Mouse (Mus musculus) heart, postnatal 4 days (tissue): ENCODE data around the gene Eml1. TPM values are rescaled to one million over a fixed set of nuclear protein-coding genes. Genes with fewer than 3 reads are reported as not detected.

ENCODE experiments used
- DNase-seq: peaks from one replicate; pipeline ENCODE4 v3.0.0; 2021
- total RNA-seq, 2 experiments: library from RNA; stranded (reverse); gene quantifications; 2 replicates each; pipeline ENCODE4 v1.2.3; 2021

Eml1 gene
- total RNA-seq, 2 experiments from 2014 or later: 78.1 to 80.5 TPM

DNA sequence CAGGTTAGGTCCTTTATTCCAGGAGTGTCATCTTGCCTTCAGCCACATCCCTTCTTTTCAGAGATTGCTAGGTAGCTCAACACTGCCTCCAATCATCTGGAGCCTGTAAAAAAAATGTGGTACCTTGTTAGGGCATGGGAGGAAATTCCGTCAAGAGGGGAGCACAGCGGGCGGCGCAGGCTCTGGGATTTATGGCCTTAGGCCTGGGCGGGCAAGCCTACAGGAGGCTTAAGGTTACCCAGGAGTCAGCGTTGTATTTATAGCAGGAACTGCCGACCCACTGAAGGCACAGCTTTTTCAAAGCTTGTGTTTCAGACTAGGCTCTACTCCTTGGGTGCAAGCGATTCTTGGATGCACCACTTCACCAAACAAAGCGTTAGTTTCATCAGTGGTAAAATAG is 2.9 kb downstream of the Eml1 start:
- DNase-seq: no peak

DNA sequence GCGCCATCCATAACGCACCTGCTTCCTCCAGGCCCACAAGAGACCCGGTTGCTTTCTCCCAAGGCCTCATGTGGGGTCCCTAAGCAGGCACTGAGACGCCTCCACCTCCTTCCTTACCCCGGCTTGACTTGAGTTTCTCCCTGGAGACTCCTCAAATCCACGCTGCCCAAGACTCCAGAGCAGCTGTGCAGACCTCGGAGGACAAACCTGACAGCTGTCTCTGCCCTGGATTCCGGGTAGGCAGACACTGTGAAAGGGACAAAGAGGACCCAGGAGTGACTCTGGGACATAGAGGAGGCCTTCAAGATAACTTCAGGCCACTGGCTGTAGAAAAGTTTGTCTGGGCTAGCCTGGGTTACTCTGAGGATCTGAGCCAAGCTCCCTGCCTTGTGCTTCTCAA is 3.9 kb downstream of the Eml1 start:
- DNase-seq: no peak

- DNase-seq: no peak
These were observed 7.8 kb downstream of the Eml1 start for GRCm38 (mm10) chr12:108378379-108379133.

DNA sequence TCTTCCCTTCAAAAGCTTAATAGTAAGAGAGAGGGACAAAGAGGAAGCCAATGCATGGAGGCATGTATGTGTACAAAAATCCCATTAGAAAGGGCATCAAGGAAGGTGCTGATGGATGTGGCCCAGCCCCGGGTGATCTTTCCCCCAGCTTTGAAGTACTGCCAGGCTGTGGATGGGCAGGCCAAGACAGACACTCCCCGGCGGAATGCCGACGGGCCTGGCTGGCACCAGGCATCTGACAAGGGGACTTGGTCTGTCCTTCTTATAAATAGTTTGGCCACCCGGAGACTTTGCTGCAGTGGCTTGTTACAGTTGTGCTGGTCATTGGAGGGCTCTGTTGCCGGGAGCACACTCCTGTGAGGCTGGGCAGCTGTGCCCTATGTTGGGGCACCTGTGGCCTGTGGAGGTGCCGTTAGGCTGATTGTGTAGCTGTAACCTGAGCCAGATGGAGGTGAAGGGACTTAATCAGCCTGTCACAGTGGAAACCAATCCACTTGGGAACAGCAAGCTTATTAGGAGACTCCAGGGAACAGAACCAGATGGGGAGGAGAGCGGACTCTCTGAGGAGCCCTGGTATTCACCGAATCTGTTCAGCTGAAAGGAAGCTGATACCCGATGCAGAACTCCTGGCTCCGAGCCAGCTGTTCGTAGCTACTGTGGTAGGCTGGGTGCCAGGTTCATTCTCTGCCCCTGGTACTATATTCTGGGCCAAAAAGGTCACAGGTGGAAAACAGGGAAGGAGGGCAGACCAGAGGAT is 15.9 kb downstream of the Eml1 start:
- DNase-seq: peak; percentile 78

GRCm38 (mm10) chr12:108389718-108390117 is 19.0 kb downstream of the Eml1 start:
- no peak for DNase-seq

GRCm38 (mm10) chr12:108392254-108393044 is 21.7 kb downstream of the Eml1 start:
- DNase-seq: peak; percentile 49

GRCm38 (mm10) chr12:108393082-108393481 is 22.3 kb downstream of the Eml1 start:
- no peak for DNase-seq

DNA sequence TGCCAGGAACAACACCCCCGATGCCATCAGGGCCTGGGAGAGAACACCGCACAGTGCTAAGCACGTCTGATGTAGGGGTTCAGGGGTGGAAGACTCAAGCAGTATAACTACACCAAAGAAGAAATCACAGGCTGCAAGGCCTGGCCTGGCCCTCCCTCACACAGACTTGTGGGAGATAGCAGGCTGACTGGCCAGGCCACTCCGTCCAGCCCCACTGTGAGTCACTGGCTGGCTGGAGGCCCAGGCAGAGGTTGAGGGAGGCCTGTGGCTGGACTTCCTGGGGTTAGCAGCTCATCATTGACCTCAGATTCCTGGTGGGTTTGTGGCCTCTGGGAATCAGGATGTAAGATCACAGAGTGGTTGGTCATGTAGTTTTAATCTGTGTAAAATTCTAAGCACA is 22.9 kb downstream of the Eml1 start:
- peak; percentile 95 for DNase-seq

DNA sequence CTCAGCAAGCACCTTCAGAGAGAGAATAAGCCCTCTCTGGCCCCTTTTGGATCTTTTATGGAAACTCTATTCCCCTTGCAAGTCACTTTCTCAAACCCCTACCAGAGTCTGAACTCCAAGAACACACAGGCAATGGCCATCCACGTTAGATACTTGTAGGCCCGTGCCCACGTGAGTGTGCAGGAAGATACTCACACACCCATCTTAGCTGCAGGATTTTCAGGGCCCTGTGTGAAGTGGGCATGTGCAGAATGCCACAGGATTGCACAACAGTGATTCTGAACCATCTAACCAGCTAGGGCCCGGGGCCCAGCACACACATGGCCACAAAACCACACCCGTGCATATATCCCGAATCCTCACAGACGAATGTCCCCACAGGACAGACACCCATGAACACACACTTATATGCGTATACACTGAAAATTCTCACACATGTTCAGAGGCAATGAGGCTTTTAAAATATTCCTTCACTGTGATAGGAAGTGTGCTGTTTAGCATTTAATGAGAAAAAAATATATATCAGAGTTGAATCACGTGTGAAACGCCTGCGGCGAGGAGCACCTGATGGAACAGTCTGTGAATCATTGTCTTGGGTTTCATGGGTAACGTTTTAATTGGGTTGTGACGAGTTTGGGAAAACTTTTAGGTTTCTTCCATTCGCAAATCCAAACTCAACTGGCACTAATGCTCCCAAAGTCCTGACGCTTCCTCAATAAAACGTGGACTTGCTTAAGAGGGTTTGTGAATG is 24.0 kb downstream of the Eml1 start:
- DNase-seq: no peak

GRCm38 (mm10) chr12:108395285-108395660 is 24.5 kb downstream of the Eml1 start:
- DNase-seq: no peak

DNA sequence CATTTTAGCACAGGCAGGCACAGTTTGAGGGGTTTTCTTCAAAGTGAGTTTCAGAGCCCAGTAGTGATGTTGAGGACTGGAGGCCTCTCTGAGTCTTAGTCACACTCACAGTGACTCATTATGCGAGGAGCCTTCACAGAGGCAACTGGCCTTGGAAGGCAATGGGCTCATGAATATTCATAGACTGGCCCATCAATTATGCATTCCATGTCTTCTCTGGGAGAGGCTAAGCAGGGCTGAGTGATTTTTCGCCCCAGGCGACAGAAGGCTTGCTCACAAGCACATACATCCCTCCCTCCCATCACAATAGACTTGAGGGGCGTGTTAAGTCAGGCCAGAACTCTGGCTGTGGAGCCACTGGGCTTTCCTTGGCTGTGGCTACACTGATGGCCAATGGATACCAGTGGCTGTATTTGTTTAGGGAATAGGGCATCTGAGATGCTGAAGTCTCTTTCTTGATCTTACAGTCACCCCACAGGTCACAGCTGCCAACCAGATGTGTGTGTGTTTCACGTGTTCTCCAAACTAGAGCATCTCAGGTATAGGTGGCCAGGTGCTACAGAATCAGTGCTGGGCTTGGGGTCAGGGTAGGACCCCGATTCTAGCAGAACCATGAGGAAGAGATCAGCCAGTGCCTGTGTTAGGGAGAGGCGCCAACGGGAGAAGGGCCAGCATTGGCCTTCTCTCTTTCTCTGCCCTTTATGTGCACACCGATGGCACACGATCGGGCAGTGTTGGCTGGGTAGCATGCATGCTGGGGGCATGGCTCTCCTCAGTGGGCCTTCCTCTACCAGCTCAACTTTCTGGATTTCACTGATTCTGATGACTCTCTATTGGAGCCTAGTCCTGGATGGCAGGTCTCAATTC is 25.6 kb downstream of the Eml1 start:
- no peak for DNase-seq

DNA sequence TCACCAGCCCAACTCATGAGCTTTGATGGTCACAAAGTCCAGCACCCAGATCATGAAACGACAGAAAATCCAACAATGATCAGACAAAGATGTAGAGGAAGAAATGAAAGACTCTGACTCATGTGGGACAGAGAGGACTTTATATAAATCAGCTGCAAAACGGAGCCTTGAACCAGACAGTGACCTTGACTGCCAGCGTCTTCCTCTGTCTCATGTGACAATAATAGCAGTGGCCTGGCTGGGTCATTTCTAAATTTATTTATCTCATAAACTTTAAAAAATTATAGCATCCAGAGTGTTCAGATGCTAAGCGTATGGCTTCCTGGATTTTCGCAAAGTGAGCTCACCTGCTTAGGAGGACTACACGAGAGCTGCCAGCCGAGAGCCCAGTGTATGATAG is 27.9 kb downstream of the Eml1 start:
- no peak for DNase-seq

DNA sequence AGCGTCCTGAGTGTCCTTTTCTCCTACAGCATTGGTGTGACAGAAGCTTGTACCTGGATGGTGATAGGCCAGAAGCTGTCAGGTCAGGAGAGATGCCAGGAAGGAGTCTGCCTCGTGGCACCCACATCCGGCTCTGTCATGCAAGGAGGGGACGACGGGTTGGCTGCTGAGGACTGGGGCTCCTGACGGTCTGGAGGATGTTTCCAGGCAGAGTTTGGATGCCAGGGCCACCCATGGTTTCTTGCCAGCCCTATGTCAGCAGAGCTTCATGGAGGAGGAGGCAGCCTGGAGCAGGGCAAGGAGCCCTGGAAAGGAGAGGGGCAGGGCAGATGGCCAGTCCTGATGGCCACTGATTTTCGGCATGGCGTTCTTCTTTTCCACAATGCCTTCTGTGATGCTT is 28.4 kb downstream of the Eml1 start:
- no peak for DNase-seq

DNA sequence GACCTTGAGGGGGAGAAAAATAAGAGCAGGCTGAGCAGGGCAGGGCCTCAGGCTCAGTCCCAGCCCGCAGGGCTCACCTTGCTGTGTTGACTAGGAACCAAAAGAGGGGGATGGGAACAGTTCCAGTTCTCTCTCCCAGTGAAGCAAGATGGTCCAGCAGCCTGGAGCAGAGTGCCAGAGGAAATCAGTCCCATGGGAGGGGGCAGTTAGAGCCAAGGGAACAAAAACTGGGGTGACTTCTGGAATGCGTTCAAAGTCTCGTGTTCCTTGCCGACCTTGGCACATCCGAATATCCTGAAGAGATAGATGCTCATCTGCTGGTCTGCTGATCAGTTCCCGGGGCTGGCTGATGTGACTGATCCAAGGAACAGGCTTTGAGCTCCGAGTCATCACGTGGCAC is 30.2 kb downstream of the Eml1 start:
- DNase-seq: no peak

DNA sequence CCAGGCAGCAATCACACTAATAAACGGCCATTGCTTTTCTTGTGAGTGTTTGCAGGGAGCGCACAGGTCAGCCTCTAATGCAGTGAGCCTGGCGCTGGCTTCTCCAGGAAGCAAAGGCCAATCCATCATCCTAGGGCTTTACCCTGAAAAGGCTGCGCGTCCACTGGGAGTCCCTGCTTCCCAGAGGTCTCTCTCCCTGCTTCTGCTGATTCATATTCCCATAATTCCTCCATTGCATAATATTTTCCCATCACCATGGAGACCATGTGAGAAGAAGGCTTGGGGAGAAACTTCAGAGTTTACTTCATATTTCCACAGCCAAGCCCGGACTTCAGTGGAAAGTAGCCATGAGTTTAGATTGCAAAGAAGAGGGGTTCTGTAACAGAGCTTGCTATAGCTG is 33.2 kb downstream of the Eml1 start:
- peak; percentile 59 for DNase-seq

GRCm38 (mm10) chr12:108409100-108409499 is 38.3 kb downstream of the Eml1 start:
- no peak for DNase-seq

GRCm38 (mm10) chr12:108410416-108411208 is 39.9 kb downstream of the Eml1 start:
- no peak for DNase-seq

GRCm38 (mm10) chr12:108414932-108415331 is 44.2 kb downstream of the Eml1 start:
- no peak for DNase-seq

DNA sequence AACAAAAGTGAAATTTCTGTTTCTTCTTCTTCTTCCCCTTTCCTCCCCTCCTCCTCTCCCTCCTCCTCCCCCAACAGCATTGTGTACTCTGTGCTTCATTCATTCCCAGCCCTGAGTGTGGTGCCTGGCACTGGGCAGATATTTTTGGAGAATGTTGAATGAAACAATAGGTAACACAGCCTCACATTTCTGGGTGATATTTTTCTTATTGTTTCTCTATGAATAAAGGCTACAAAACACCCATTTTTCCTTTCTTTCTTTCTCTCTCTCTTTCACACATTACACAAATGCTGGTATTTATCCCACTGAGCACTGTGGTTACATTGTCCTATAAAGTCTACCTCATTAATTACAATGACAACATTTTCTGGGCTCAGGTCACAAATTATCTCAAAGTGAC is 48.8 kb downstream of the Eml1 start:
- no peak for DNase-seq

DNA sequence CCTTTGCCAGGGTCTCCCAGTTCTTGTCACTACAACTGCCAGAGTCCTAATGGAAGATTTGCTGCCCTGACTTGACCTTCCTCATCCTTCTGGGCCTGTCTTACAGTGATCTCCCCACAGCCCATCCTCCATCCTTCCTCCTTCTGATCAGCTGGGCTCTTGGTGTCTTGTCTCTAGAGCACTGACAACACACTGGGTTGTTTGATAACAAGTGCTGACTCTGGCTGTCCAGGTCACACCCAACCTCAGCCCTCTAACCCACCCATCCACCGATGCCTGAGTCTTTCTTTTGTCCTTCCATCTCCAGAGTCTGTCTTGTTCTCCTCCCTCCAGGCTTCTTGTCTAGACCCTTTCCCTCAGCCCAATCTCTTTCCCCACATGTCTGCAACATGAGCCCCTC is 50.7 kb downstream of the Eml1 start:
- no peak for DNase-seq

DNA sequence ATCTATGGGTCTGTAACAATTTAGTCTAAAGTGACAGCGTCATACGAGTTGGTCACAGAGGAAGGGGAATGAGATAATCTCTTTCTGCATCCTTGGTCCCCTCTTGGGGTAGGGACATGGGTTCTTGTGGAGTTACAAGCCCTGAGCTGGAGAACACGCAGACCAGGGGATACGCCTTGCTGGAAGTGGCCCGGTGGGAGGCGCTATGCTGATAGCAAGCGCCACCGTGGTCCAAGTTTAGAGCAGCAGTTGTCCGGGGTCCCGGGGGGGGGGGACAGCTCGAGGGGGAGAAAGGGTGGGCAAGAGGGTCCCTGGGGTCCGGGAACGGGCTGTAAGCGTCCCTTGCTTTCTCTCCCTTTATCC is 51.7 kb downstream of the Eml1 start:
- DNase-seq: peak; percentile 62
